Mouse (Mus musculus) lung, adult 2 months (tissue): ENCODE results near the gene Exosc6. TPM values are rescaled to one million over a fixed set of nuclear protein-coding genes. Genes with fewer than 3 reads are reported as not detected.

Experiments used
- DNase-seq: peaks from one replicate; pipeline ENCODE4 v3.0.0; 2022
- H3K4me1 ChIP-seq: fragments of 200-500 bp; 2 replicates; pipeline ENCODE4 v1.6.1; 2011; ENCODE audit warnings: low read length; ENCODE audit not compliant: control insufficient read depth, insufficient read depth
- H3K4me3 ChIP-seq: fragments of 200-500 bp; replicated peaks from 2 replicates; pipeline ENCODE3; 2011; ENCODE audit warnings: low read depth, mild to moderate bottlenecking, control low read depth, low read length; ENCODE audit errors: extremely low read depth
- CTCF ChIP-seq: fragments of 200-500 bp; IDR thresholded peaks from 2 replicates; pipeline ENCODE4 v1.5.1; 2011; ENCODE audit warnings: mild to moderate bottlenecking, low read length, control low read depth; ENCODE audit not compliant: insufficient read depth
- POLR2A ChIP-seq: fragments of 200-500 bp; IDR thresholded peaks from 2 replicates; pipeline ENCODE4 v1.6.1; 2011; ENCODE audit warnings: low read depth, mild to moderate bottlenecking, control low read depth, low read length, borderline replicate concordance; ENCODE audit errors: extremely low read depth
- WGBS: fragments of 180-500 bp; shearing (Covaris S2); methylation state at CpG from one replicate; pipeline ENCODE4 v1.1.7; 2018; 5-methylcytosine and 5-hydroxymethylcytosine counted together
- polyA plus RNA-seq: library from polyadenylated mRNA; depleted of rRNA; stranded (reverse); fragments of >200 nt; gene quantifications from 2 replicates; pipeline ENCODE4 v1.2.3, GENCODE M21; 2012

The Exosc6 gene
- polyA plus RNA-seq, 1 experiment: 1.8 TPM

- TF ChIP-seq CTCF (no peak), POLR2A (no peak)
- 15% methylated on average over 12 of the region's 12 CpGs for WGBS
- Histone ChIP-seq H3K4me1 (peaks cover 3% of the 10 kb centered on the region; the same call in 1 of the 2 replicates), H3K4me3 (peak overlapping the region; percentile 90)
- DNase-seq: no peak
Measured at GRCm38 (mm10) chr8:111034276-111034675, 21.9 kb upstream of the Exosc6 start.

- H3K4me1 ChIP-seq: peaks cover 3% of the 10 kb centered on the region; the same call in 1 of the 2 replicates
- TF ChIP-seq POLR2A: no peak
- no peak for TF ChIP-seq CTCF
- H3K4me3 ChIP-seq: no peak overlapping the region
- DNase-seq: no peak
- 88% methylated on average over 15 of the region's 15 CpGs for WGBS
Measured at GRCm38 (mm10) chr8:111036591-111036990, 19.5 kb upstream of the Exosc6 start.

- Histone ChIP-seq H3K4me1 (no peaks in the 10 kb centered on the region), H3K4me3 (no peak overlapping the region)
- no peak for DNase-seq
- 96% methylated on average over 19 of the region's 19 CpGs for WGBS
- TF ChIP-seq POLR2A (no peak), CTCF (no peak)
Measured at GRCm38 (mm10) chr8:111042546-111042945, 13.6 kb upstream of the Exosc6 start.

GRCm38 (mm10) chr8:111044003-111044734 is 12.0 kb upstream of the Exosc6 start:
- WGBS: 43% methylated on average over 2 of the region's 2 CpGs
- TF ChIP-seq CTCF: no peak
- no peak for TF ChIP-seq POLR2A
- no peak for DNase-seq
- Histone ChIP-seq H3K4me1 (no peaks in the 10 kb centered on the region), H3K4me3 (no peak overlapping the region)

GRCm38 (mm10) chr8:111048694-111049093 is 7.4 kb upstream of the Exosc6 start:
- Histone ChIP-seq H3K4me1 (no peaks in the 10 kb centered on the region), H3K4me3 (no peak overlapping the region)
- no peak for DNase-seq
- TF ChIP-seq POLR2A: no peak
- TF ChIP-seq CTCF: no peak
- WGBS: 80% methylated on average over 2 of the region's 2 CpGs

GRCm38 (mm10) chr8:111049106-111049505 is 7.0 kb upstream of the Exosc6 start:
- Histone ChIP-seq H3K4me1 (no peaks in the 10 kb centered on the region), H3K4me3 (no peak overlapping the region)
- no peak for DNase-seq
- no peak for TF ChIP-seq CTCF
- no peak for TF ChIP-seq POLR2A
- 96% methylated on average over 7 of the region's 7 CpGs for WGBS

GRCm38 (mm10) chr8:111053827-111054518 is 2.2 kb upstream of the Exosc6 start:
- WGBS: 82% methylated on average over 12 of the region's 12 CpGs
- DNase-seq: no peak

GRCm38 (mm10) chr8:111055031-111055634 is 1.0 kb upstream of the Exosc6 start:
- 85% methylated on average over 17 of the region's 17 CpGs for WGBS
- DNase-seq: no peak
- H3K4me1 ChIP-seq: no peaks in the 10 kb centered on the region; the same call in 1 of the 2 replicates
- H3K4me3 ChIP-seq: no peak overlapping the region
- TF ChIP-seq POLR2A (no peak), CTCF (no peak)

More at GRCm38 (mm10) chr8:111053827-111054518, 2.2 kb upstream of the Exosc6 start:
- TF ChIP-seq CTCF: no peak
- no peak for TF ChIP-seq POLR2A
- no peak overlapping the region for H3K4me3 ChIP-seq
- no peaks in the 10 kb centered on the region; the same call in 1 of the 2 replicates for H3K4me1 ChIP-seq

GRCm38 (mm10) chr8:111055661-111056060 is 478 bp upstream of the Exosc6 start:
- H3K4me3 ChIP-seq: no peak overlapping the region
- 70% methylated on average over 2 of the region's 2 CpGs for WGBS
- no peaks in the 10 kb centered on the region; the same call in 1 of the 2 replicates for H3K4me1 ChIP-seq

GRCm38 (mm10) chr8:111056691-111057293 is 653 bp downstream of the Exosc6 start:
- Histone ChIP-seq H3K4me1 (peaks cover 2% of the 10 kb centered on the region; the same call in 1 of the 2 replicates), H3K4me3 (peak overlapping the region; percentile 81)
- DNase-seq: peak; percentile 22
- under 1% methylated on average over 63 of the region's 63 CpGs for WGBS
- no peak for TF ChIP-seq POLR2A
- TF ChIP-seq CTCF: no peak

More at GRCm38 (mm10) chr8:111055661-111056060, 478 bp upstream of the Exosc6 start:
- DNase-seq: no peak
- TF ChIP-seq POLR2A (no peak), CTCF (no peak)
